Mouse (Mus musculus) small intestine, adult 2 months (tissue): Measurements from ENCODE around the gene Cachd1.

ENCODE experiments used
- CTCF ChIP-seq: fragments of 200-500 bp; IDR thresholded peaks from 2 replicates; pipeline ENCODE4 v1.5.1; 2012; ENCODE audit warnings: low read depth, mild to moderate bottlenecking, control low read depth, inconsistent platforms, low read length, moderate library complexity, mixed read lengths; ENCODE audit not compliant: insufficient replicate concordance, insufficient read length; ENCODE audit errors: extremely low read depth
- POLR2A ChIP-seq: fragments of 200-500 bp; IDR thresholded peaks from 2 replicates; pipeline ENCODE4 v1.6.1; 2012; ENCODE audit warnings: low read depth, mild to moderate bottlenecking, control low read depth, inconsistent platforms, low read length, moderate library complexity

DNA sequence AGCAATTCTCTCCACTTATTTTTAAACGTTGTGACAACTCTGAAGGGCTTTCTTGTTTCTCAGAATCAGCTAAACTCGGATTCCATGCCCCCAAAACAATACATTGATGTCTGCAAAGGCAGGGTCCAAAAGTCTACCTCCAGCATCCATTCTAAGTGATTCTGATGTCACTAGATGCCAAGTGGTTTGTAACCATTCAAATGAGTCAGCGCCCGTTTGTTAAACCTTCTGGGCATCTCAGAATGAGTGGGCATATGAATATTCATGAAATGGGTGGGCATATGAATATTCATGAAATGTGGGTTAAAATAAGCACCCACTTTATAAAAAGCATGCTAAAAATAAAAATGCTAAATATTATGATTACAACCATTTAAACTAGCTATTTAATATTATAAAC lies 137.2 kb downstream of the Cachd1 start:
- TF ChIP-seq POLR2A (no peak), CTCF (no peak)
